8 mouse cellular contexts compared by ENCODE assay signal in genomic region chr17:88628676-88629380, GRCm38 (mm10). TPM values are rescaled to one million over a fixed set of nuclear protein-coding genes. Genes with fewer than 3 reads are reported as not detected.
DNase-seq lines count a peak whose midpoint lies in the region; ATAC-seq lines count a peak whose summit lies in the region.
"Had no signal": no experiment of that assay in that cellular context is flagged by ENCODE, and none has a peak within 500 bp of the region (broad histone marks: within the 10 kb centered on the region; RNA-seq: fewer than 3 reads in every experiment).

No protein-coding gene starts in this region.

- no peak overlapping the region for H3K4me3 ChIP-seq in embryonic facial prominence, embryonic 12.5 days
- H3K4me3 ChIP-seq in heart, embryonic 11.5 days (ENCODE audit: low read depth, low read length) = no peak overlapping the region
- no peak overlapping the region for H3K4me3 ChIP-seq in kidney, embryonic 14.5 days (ENCODE audit: low read length)
- peak overlapping the region; percentile 12; the same call in 1 of the 2 replicates for H3K4me3 ChIP-seq in lung, embryonic 16.5 days (ENCODE audit: low read length)
- H3K4me3 ChIP-seq in stomach, embryonic 16.5 days (replicated peaks; ENCODE audit: low read length) = no peak overlapping the region

- H3K4me2 ChIP-seq in embryonic facial prominence, embryonic 12.5 days (replicated peaks) = no peak overlapping the region
- peak overlapping the region; percentile 52 for H3K4me2 ChIP-seq in heart, embryonic 11.5 days
- H3K4me2 ChIP-seq in kidney, embryonic 14.5 days (replicated peaks; ENCODE audit: low read depth, low read length) = peak overlapping the region; percentile 15
- H3K4me2 ChIP-seq in lung, embryonic 16.5 days (ENCODE audit: low read depth, low read length) = peak overlapping the region; percentile 34
- H3K4me2 ChIP-seq in stomach, embryonic 16.5 days (ENCODE audit: low read depth, low read length) = peak overlapping the region; percentile 36; the same call in 1 of the 2 replicates

- DNase-seq in adrenal gland, adult (ENCODE audit: inconsistent age in 2 of 2, low spot score in 1 of 2) = peak; percentile 87 to 94
- no peak for DNase-seq in cerebellum, adult 9-11 months

- peak overlapping the region; percentile 91 for H3K27ac ChIP-seq in embryonic facial prominence, embryonic 12.5 days
- H3K27ac ChIP-seq in heart, embryonic 11.5 days (ENCODE audit: low read depth, low read length) = peak overlapping the region; percentile 87
- peak overlapping the region; percentile 92 for H3K27ac ChIP-seq in kidney, embryonic 14.5 days (ENCODE audit: low read depth, low read length)
- H3K27ac ChIP-seq in lung, embryonic 16.5 days (ENCODE audit: low read length) = peak overlapping the region; percentile 98
- peak overlapping the region; percentile 98 for H3K27ac ChIP-seq in stomach, embryonic 16.5 days (ENCODE audit: low read length)
- H3K27ac ChIP-seq: macrophage had no signal

- peak overlapping the region; percentile 10; the same call in 1 of the 2 replicates for H3K9ac ChIP-seq in embryonic facial prominence, embryonic 12.5 days
- peak overlapping the region; percentile 28; the same call in 1 of the 2 replicates for H3K9ac ChIP-seq in heart, embryonic 11.5 days (ENCODE audit: low read depth, low read length)
- H3K9ac ChIP-seq in kidney, embryonic 14.5 days (ENCODE audit: low read depth, low read length) = no peak overlapping the region; the same call in 1 of the 2 replicates
- H3K9ac ChIP-seq in lung, embryonic 16.5 days (ENCODE audit: low read length) = peak overlapping the region; percentile 57
- H3K9ac ChIP-seq in stomach, embryonic 16.5 days (ENCODE audit: low read length) = peak overlapping the region; percentile 60

- peaks cover 60% of the 10 kb centered on the region for H3K4me1 ChIP-seq in embryonic facial prominence, embryonic 12.5 days
- H3K4me1 ChIP-seq in heart, embryonic 11.5 days (ENCODE audit: control insufficient read depth, insufficient read depth, low read length) = peaks cover 44% of the 10 kb centered on the region
- peaks cover 61% of the 10 kb centered on the region for H3K4me1 ChIP-seq in kidney, embryonic 14.5 days (ENCODE audit: control insufficient read depth, insufficient read depth, low read length)
- H3K4me1 ChIP-seq in lung, embryonic 16.5 days (replicated peaks; ENCODE audit: control insufficient read depth, insufficient read depth, low read length) = peaks cover 78% of the 10 kb centered on the region
- H3K4me1 ChIP-seq in stomach, embryonic 16.5 days (ENCODE audit: control insufficient read depth, insufficient read depth, low read length) = peaks cover 56% of the 10 kb centered on the region

- WGBS in embryonic facial prominence, embryonic 12.5 days = 46% methylated on average over 8 of the region's 10 CpGs
- WGBS in heart, embryonic 11.5 days (ENCODE audit: insufficient replicate concordance) = 23% methylated on average over 9 of the region's 10 CpGs
- 29% methylated on average over 8 of the region's 10 CpGs for WGBS in kidney, embryonic 14.5 days
- WGBS in lung, embryonic 16.5 days = 10% methylated on average over 9 of the region's 10 CpGs
- 26% methylated on average over 10 of the region's 10 CpGs for WGBS in stomach, embryonic 16.5 days

- ATAC-seq in embryonic facial prominence, embryonic 12.5 days (ENCODE audit: insufficient number of reproducible peaks, insufficient read depth, low FRiP score, low TSS enrichment) = 0 out of 2 replicates have a peak, but pooled peaks have one; percentile 2
- ATAC-seq in heart, embryonic 11.5 days (replicated peaks; ENCODE audit: insufficient number of reproducible peaks, low FRiP score, low TSS enrichment) = peak; percentile 60
- ATAC-seq in kidney, embryonic 14.5 days (ENCODE audit: low FRiP score, low TSS enrichment) = peak; percentile 71
- ATAC-seq in lung, embryonic 16.5 days (ENCODE audit: low read depth) = peak; percentile 68
- peak; percentile 71 for ATAC-seq in stomach, embryonic 16.5 days (ENCODE audit: insufficient read depth, low FRiP score)

- H3K27me3 ChIP-seq in embryonic facial prominence, embryonic 12.5 days = no peaks in the 10 kb centered on the region
- no peaks in the 10 kb centered on the region for H3K27me3 ChIP-seq in heart, embryonic 11.5 days (ENCODE audit: control insufficient read depth, insufficient read depth, low read length)
- no peaks in the 10 kb centered on the region for H3K27me3 ChIP-seq in kidney, embryonic 14.5 days (ENCODE audit: control insufficient read depth, insufficient read depth, low read length)
- H3K27me3 ChIP-seq in lung, embryonic 16.5 days (ENCODE audit: control insufficient read depth, insufficient read depth, low read depth, low read length) = no peaks in the 10 kb centered on the region
- H3K27me3 ChIP-seq in stomach, embryonic 16.5 days (ENCODE audit: control insufficient read depth, insufficient read depth, low read length) = no peaks in the 10 kb centered on the region

- 0 out of 2 replicates have a peak, but pooled peaks cover 3% of the 10 kb centered on the region for H3K36me3 ChIP-seq in embryonic facial prominence, embryonic 12.5 days
- H3K36me3 ChIP-seq in heart, embryonic 11.5 days (ENCODE audit: control insufficient read depth, insufficient read depth, low read length) = no peaks in the 10 kb centered on the region
- no peaks in the 10 kb centered on the region for H3K36me3 ChIP-seq in kidney, embryonic 14.5 days (ENCODE audit: control insufficient read depth, insufficient read depth, low read length)
- H3K36me3 ChIP-seq in lung, embryonic 16.5 days (ENCODE audit: control insufficient read depth, insufficient read depth, low read length) = 0 out of 2 replicates have a peak, but pooled peaks cover 1% of the 10 kb centered on the region
- peaks cover 3% of the 10 kb centered on the region; the same call in 1 of the 2 replicates for H3K36me3 ChIP-seq in stomach, embryonic 16.5 days (ENCODE audit: control insufficient read depth, insufficient read depth, low read length)

- H3K9me3 ChIP-seq in embryonic facial prominence, embryonic 12.5 days = no peaks in the 10 kb centered on the region
- H3K9me3 ChIP-seq in heart, embryonic 11.5 days (replicated peaks; ENCODE audit: control insufficient read depth, low read length) = no peaks in the 10 kb centered on the region
- H3K9me3 ChIP-seq in kidney, embryonic 14.5 days (ENCODE audit: control insufficient read depth, low read length) = no peaks in the 10 kb centered on the region
- H3K9me3 ChIP-seq in lung, embryonic 16.5 days (ENCODE audit: control insufficient read depth, low read length) = no peaks in the 10 kb centered on the region
- no peaks in the 10 kb centered on the region for H3K9me3 ChIP-seq in stomach, embryonic 16.5 days (replicated peaks; ENCODE audit: control insufficient read depth, low read length)

RNA-seq across cellular contexts. Expression of gene Ston1, which starts 31.3 kb away (rescaled TPM):
- 4.7 and 4.9 TPM in 2 replicates for polyA plus RNA-seq in embryonic facial prominence, embryonic 12.5 days (2016; fragmentation: Nextera tagmentation; extraction: Ambion mirVana)
- 6.9 and 11.1 TPM in 2 replicates for polyA plus RNA-seq in heart, embryonic 11.5 days (2014; fragmentation: Nextera tagmentation; extraction: Ambion mirVana)
- 7.8 and 11.5 TPM in 2 replicates for polyA plus RNA-seq in kidney, embryonic 14.5 days (2014; fragmentation: Nextera tagmentation; extraction: Ambion mirVana)
- 7.0 and 8.0 TPM in 2 replicates for polyA plus RNA-seq in lung, embryonic 16.5 days (2015; fragmentation: Nextera tagmentation; extraction: Ambion mirVana)
- polyA plus RNA-seq in stomach, embryonic 16.5 days (2015; fragmentation: Nextera tagmentation; extraction: Ambion mirVana) = 2.5 and 5.3 TPM in 2 replicates

RNA-seq across cellular contexts. Expression of gene Gtf2a1l, which starts 39.6 kb away (rescaled TPM):
- 0.15 TPM in 1 of 2 replicates, not detected in the other for polyA plus RNA-seq in embryonic facial prominence, embryonic 12.5 days (2016; fragmentation: Nextera tagmentation; extraction: Ambion mirVana)
- polyA plus RNA-seq in heart, embryonic 11.5 days (2014; fragmentation: Nextera tagmentation; extraction: Ambion mirVana) = 0.21 and 0.41 TPM in 2 replicates
- polyA plus RNA-seq in kidney, embryonic 14.5 days (2014; fragmentation: Nextera tagmentation; extraction: Ambion mirVana) = not detected in 2 replicates
- 0.28 and 0.49 TPM in 2 replicates for polyA plus RNA-seq in lung, embryonic 16.5 days (2015; fragmentation: Nextera tagmentation; extraction: Ambion mirVana)
- 0.26 and 0.41 TPM in 2 replicates for polyA plus RNA-seq in stomach, embryonic 16.5 days (2015; fragmentation: Nextera tagmentation; extraction: Ambion mirVana)
- polyA plus RNA-seq: macrophage had no signal

Comparison
In these comparisons a context has a peak if more than half of its experiments do, and no peak if none do; other contexts are left out.
1. ATAC-seq: peak in every context shown above with its lines; median percentile 71 in kidney, embryonic 14.5 days; 71 in stomach, embryonic 16.5 days; 68 in lung, embryonic 16.5 days; 60 in heart, embryonic 11.5 days; 2 in embryonic facial prominence, embryonic 12.5 days.